Mouse (Mus musculus) Muller cell, postnatal 12 days (primary cell): ENCODE measurements around the gene Vmn1r57.
"Not testable (repeated sequence)": the region's sequence is repeated elsewhere in the genome, so short reads cannot be mapped to it uniquely, and the experiment has no call there.

Experiments used
- DNase-seq: peaks from one replicate; pipeline ENCODE4 v3.0.0-alpha.2; 2015; ENCODE audit errors: inconsistent ontology term

Vmn1r57 gene

DNA sequence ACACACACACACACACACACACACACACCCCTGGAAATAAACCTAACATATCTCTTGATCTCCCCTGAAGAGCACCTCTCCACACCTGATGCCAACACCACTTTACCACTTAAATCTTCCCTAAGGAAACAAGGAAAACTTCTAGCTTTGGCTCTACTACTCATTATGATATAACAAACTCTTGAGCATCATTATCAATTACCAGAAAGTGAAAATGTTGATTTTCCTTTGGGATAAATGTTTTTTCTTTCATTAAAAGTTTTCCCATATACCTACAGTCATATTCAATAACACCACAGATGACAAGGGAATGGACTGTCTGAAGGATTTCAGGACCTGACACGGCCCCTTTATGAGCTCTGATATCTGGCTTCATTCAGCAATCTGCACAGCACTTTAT, at the start of gene Vmn1r57:
Gene Vmn1r57 (plus strand): TSS at position 301 of the 400 bp plus-strand sequence.
- not testable (repeated sequence) for DNase-seq

DNA sequence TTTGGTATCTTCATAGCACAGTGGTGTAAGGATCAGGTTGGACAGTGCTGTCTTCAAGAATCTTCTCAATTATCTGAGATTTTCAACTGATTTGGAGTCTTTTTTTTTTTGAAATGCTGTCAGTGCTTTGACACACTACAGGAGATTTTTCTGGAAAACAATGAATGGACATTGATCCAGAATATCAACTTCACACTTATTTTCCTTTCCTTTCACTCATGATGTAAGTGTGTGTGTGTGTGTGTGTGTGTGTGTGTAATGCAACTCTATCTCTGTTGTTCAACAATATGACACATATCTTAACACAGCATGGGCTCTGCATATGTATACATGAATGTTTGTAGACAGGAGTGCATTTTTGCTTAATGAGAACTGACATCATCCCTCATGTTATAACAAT, 21.6 kb upstream of the Vmn1r57 start, which contains the start of gene Vmn1r56:
Gene Vmn1r56 (minus strand): TSS at position 101 of the 400 bp plus-strand sequence.
- DNase-seq, result not testable (repeated sequence)

DNA sequence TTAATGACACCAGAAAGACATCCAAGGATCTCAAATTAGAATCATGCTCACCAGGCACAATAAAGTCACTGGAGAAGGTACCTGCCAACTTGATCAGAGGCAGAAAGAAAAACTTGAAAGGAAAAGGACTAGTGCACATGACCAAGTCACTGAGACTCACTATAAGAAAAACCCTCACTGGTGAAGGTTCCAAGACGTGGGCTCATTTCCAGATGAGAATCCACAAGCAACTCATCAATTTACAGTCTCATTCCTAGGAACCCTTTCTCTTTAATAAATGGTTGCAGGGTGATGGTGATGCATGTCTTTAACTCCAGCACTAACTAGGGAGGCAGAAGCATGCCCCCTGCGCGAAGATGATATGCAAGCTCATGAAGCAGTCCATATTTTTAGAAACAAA, 44.8 kb downstream of the Vmn1r57 start:
- DNase-seq, result no peak
